Mouse (Mus musculus): ENCODE results near the gene Rasd2.

GRCm38 (mm10) chr8:75215046-75215445 is 1.3 kb downstream of the Rasd2 start:
- TF ChIP-seq FLI1 (IDR thresholded peaks at IDR 0.05; ENCODE audit: low read length) (no peak), GATA1 (IDR thresholded peaks at IDR 0.05; ENCODE audit: borderline replicate concordance, low read length) (no peak)
